Mouse (Mus musculus): ENCODE measurements around the gene Olfr432. TPM values are rescaled to one million over a fixed set of nuclear protein-coding genes. Genes with fewer than 3 reads are reported as not detected.

The Olfr432 gene
- polyA plus RNA-seq (2014; fragmentation: Illumina TruSeq; extraction: RNeasy Lipid Tissue Mini Kit (QIAGEN cat#74804); ENCODE audit: low read depth, low replicate concordance): not detected

GRCm38 (mm10) chr1:174048893-174049292 lies at the start of gene Olfr432:
Gene Olfr432 (plus strand): TSS chr1:174049205.

GRCm38 (mm10) chr1:174031698-174032097 lies 17.3 kb upstream of the Olfr432 start, which contains the start of gene Ifi205:
Gene Ifi205 (minus strand): TSS chr1:174031810.

GRCm38 (mm10) chr1:174040523-174041177 lies 8.4 kb upstream of the Olfr432 start, which contains the start of gene Olfr433:
Gene Olfr433 (plus strand): TSS chr1:174040705.

GRCm38 (mm10) chr1:174066305-174066704 lies 17.3 kb downstream of the Olfr432 start, which contains the start of gene Olfr430:
Gene Olfr430 (plus strand): TSS chr1:174066605.

GRCm38 (mm10) chr1:174084031-174084430 lies 35.0 kb downstream of the Olfr432 start, which contains the start of gene Olfr429:
Gene Olfr429 (plus strand): TSS chr1:174084331.

GRCm38 (mm10) chr1:174096591-174096990 lies 47.6 kb downstream of the Olfr432 start, which contains the start of gene Olfr427:
Gene Olfr427 (plus strand): TSS chr1:174096891.

Other genes starting within 250 kb of the Olfr432 start
- 4.5 TPM for gene Ifi211, start 136.2 kb upstream of the Olfr432 start, polyA plus RNA-seq (2014; fragmentation: Illumina TruSeq; extraction: RNeasy Lipid Tissue Mini Kit (QIAGEN cat#74804); ENCODE audit: low read depth, low replicate concordance)
- 38.8 TPM for gene Mndal, start 106.7 kb upstream of the Olfr432 start, polyA plus RNA-seq (2014; fragmentation: Illumina TruSeq; extraction: RNeasy Lipid Tissue Mini Kit (QIAGEN cat#74804); ENCODE audit: low read depth, low replicate concordance)
- gene Ifi203, start 106.5 kb upstream of the Olfr432 start, polyA plus RNA-seq (2014; fragmentation: Illumina TruSeq; extraction: RNeasy Lipid Tissue Mini Kit (QIAGEN cat#74804); ENCODE audit: low read depth, low replicate concordance): 27.9 TPM
- gene Ifi202b, start 66.5 kb upstream of the Olfr432 start, polyA plus RNA-seq (2014; fragmentation: Illumina TruSeq; extraction: RNeasy Lipid Tissue Mini Kit (QIAGEN cat#74804); ENCODE audit: low read depth, low replicate concordance): not detected
- 8.1 TPM for gene Ifi205, start 17.4 kb upstream of the Olfr432 start, polyA plus RNA-seq (2014; fragmentation: Illumina TruSeq; extraction: RNeasy Lipid Tissue Mini Kit (QIAGEN cat#74804); ENCODE audit: low read depth, low replicate concordance)
- not detected for gene Olfr433, start 8.5 kb upstream of the Olfr432 start, polyA plus RNA-seq (2014; fragmentation: Illumina TruSeq; extraction: RNeasy Lipid Tissue Mini Kit (QIAGEN cat#74804); ENCODE audit: low read depth, low replicate concordance)
- not detected for gene Olfr430, start 17.4 kb downstream of the Olfr432 start, polyA plus RNA-seq (2014; fragmentation: Illumina TruSeq; extraction: RNeasy Lipid Tissue Mini Kit (QIAGEN cat#74804); ENCODE audit: low read depth, low replicate concordance)
- not detected for gene Olfr429, start 35.1 kb downstream of the Olfr432 start, polyA plus RNA-seq (2014; fragmentation: Illumina TruSeq; extraction: RNeasy Lipid Tissue Mini Kit (QIAGEN cat#74804); ENCODE audit: low read depth, low replicate concordance)
- gene Olfr427, start 47.7 kb downstream of the Olfr432 start, polyA plus RNA-seq (2014; fragmentation: Illumina TruSeq; extraction: RNeasy Lipid Tissue Mini Kit (QIAGEN cat#74804); ENCODE audit: low read depth, low replicate concordance): not detected
- not detected for gene Olfr231, start 72.0 kb downstream of the Olfr432 start, polyA plus RNA-seq (2014; fragmentation: Illumina TruSeq; extraction: RNeasy Lipid Tissue Mini Kit (QIAGEN cat#74804); ENCODE audit: low read depth, low replicate concordance)
- not detected for gene Olfr424, start 82.3 kb downstream of the Olfr432 start, polyA plus RNA-seq (2014; fragmentation: Illumina TruSeq; extraction: RNeasy Lipid Tissue Mini Kit (QIAGEN cat#74804); ENCODE audit: low read depth, low replicate concordance)
- gene Olfr420, start 106.4 kb downstream of the Olfr432 start, polyA plus RNA-seq (2014; fragmentation: Illumina TruSeq; extraction: RNeasy Lipid Tissue Mini Kit (QIAGEN cat#74804); ENCODE audit: low read depth, low replicate concordance): not detected
- 9.6 TPM for gene Spta1, start 123.6 kb downstream of the Olfr432 start, polyA plus RNA-seq (2014; fragmentation: Illumina TruSeq; extraction: RNeasy Lipid Tissue Mini Kit (QIAGEN cat#74804); ENCODE audit: low read depth, low replicate concordance)
- gene Olfr419, start 202.9 kb downstream of the Olfr432 start, polyA plus RNA-seq (2014; fragmentation: Illumina TruSeq; extraction: RNeasy Lipid Tissue Mini Kit (QIAGEN cat#74804); ENCODE audit: low read depth, low replicate concordance): not detected